Mouse (Mus musculus): Measurements from ENCODE around the gene Gab1. TPM values are rescaled to one million over a fixed set of nuclear protein-coding genes. Genes with fewer than 3 reads are reported as not detected.

Gab1 gene
- polyA plus RNA-seq, 1 experiment = 13.6 TPM

GRCm38 (mm10) chr8:80868006-80868702 lies 12.2 kb downstream of the Gab1 start:
- Histone ChIP-seq H3K4me3 (ENCODE audit: low read depth, low read length) (no peak overlapping the region), H3K36me3 (ENCODE audit: control insufficient read depth, insufficient read depth, low read length) (peaks cover 1% of the 10 kb centered on the region; the same call in 1 of the 2 replicates), H3K27ac (ENCODE audit: insufficient read depth, low read depth, low read length) (no peak overlapping the region), H3K4me1 (ENCODE audit: control insufficient read depth, insufficient read depth, insufficient read length, low read length) (peaks cover 26% of the 10 kb centered on the region), H3K27me3 (ENCODE audit: control insufficient read depth, insufficient read depth, low read length) (no peaks in the 10 kb centered on the region)
- 85% methylated on average over 12 of the region's 12 CpGs for WGBS
- TF ChIP-seq CTCF (IDR thresholded peaks at IDR 0.05; ENCODE audit: extremely low read depth, insufficient read length, insufficient replicate concordance, low read depth, low read length) (no peak), POLR2A (IDR thresholded peaks at IDR 0.05; ENCODE audit: low read depth, low read length) (no peak)

- peaks cover 1% of the 10 kb centered on the region; the same call in 1 of the 2 replicates for H3K36me3 ChIP-seq (ENCODE audit: control insufficient read depth, insufficient read depth, low read length)
- no peak overlapping the region for H3K4me3 ChIP-seq (ENCODE audit: low read depth, low read length)
- 39% methylated on average over 3 of the region's 3 CpGs for WGBS
- TF ChIP-seq CTCF (IDR thresholded peaks at IDR 0.05; ENCODE audit: extremely low read depth, insufficient read length, insufficient replicate concordance, low read depth, low read length) = no peak
- no peak for TF ChIP-seq POLR2A (IDR thresholded peaks at IDR 0.05; ENCODE audit: low read depth, low read length)
- peaks cover 23% of the 10 kb centered on the region for H3K4me1 ChIP-seq (ENCODE audit: control insufficient read depth, insufficient read depth, insufficient read length, low read length)
- no peaks in the 10 kb centered on the region for H3K27me3 ChIP-seq (ENCODE audit: control insufficient read depth, insufficient read depth, low read length)
- no peak overlapping the region for H3K27ac ChIP-seq (ENCODE audit: insufficient read depth, low read depth, low read length)
Observed at GRCm38 (mm10) chr8:80867598-80867997, 12.7 kb downstream of the Gab1 start.

- H3K27ac ChIP-seq (ENCODE audit: insufficient read depth, low read depth, low read length) = no peak overlapping the region
- WGBS = 72% methylated on average over 8 of the region's 8 CpGs
Observed at GRCm38 (mm10) chr8:80865181-80865784, 15.0 kb downstream of the Gab1 start.

GRCm38 (mm10) chr8:80863393-80863792 lies 16.9 kb downstream of the Gab1 start:
- Histone ChIP-seq H3K27ac (ENCODE audit: insufficient read depth, low read depth, low read length) (no peak overlapping the region), H3K36me3 (ENCODE audit: control insufficient read depth, insufficient read depth, low read length) (peaks cover 1% of the 10 kb centered on the region; the same call in 1 of the 2 replicates), H3K27me3 (ENCODE audit: control insufficient read depth, insufficient read depth, low read length) (no peaks in the 10 kb centered on the region), H3K4me1 (ENCODE audit: control insufficient read depth, insufficient read depth, insufficient read length, low read length) (peaks cover 11% of the 10 kb centered on the region), H3K4me3 (ENCODE audit: low read depth, low read length) (no peak overlapping the region)
- 23% methylated on average over 5 of the region's 5 CpGs for WGBS
- TF ChIP-seq CTCF (IDR thresholded peaks at IDR 0.05; ENCODE audit: extremely low read depth, insufficient read length, insufficient replicate concordance, low read depth, low read length) = no peak
- TF ChIP-seq POLR2A (IDR thresholded peaks at IDR 0.05; ENCODE audit: low read depth, low read length) = no peak

More at GRCm38 (mm10) chr8:80865181-80865784, 15.0 kb downstream of the Gab1 start:
- Histone ChIP-seq H3K27me3 (ENCODE audit: control insufficient read depth, insufficient read depth, low read length) (no peaks in the 10 kb centered on the region), H3K36me3 (ENCODE audit: control insufficient read depth, insufficient read depth, low read length) (peaks cover 1% of the 10 kb centered on the region; the same call in 1 of the 2 replicates), H3K4me1 (ENCODE audit: control insufficient read depth, insufficient read depth, insufficient read length, low read length) (peaks cover 14% of the 10 kb centered on the region), H3K4me3 (ENCODE audit: low read depth, low read length) (no peak overlapping the region)
- no peak for TF ChIP-seq POLR2A (IDR thresholded peaks at IDR 0.05; ENCODE audit: low read depth, low read length)
- no peak for TF ChIP-seq CTCF (IDR thresholded peaks at IDR 0.05; ENCODE audit: extremely low read depth, insufficient read length, insufficient replicate concordance, low read depth, low read length)

- Histone ChIP-seq H3K27me3 (ENCODE audit: control insufficient read depth, insufficient read depth, low read length) (no peaks in the 10 kb centered on the region), H3K27ac (ENCODE audit: insufficient read depth, low read depth, low read length) (no peak overlapping the region), H3K4me3 (ENCODE audit: low read depth, low read length) (no peak overlapping the region), H3K36me3 (ENCODE audit: control insufficient read depth, insufficient read depth, low read length) (no peaks in the 10 kb centered on the region), H3K4me1 (ENCODE audit: control insufficient read depth, insufficient read depth, insufficient read length, low read length) (peaks cover 18% of the 10 kb centered on the region)
- 98% methylated on average over 26 of the region's 26 CpGs for whole genome bisulfite sequencing
- TF ChIP-seq CTCF (IDR thresholded peaks at IDR 0.05; ENCODE audit: extremely low read depth, insufficient read length, insufficient replicate concordance, low read depth, low read length) (no peak), POLR2A (IDR thresholded peaks at IDR 0.05; ENCODE audit: low read depth, low read length) (no peak)
Observed at GRCm38 (mm10) chr8:80859180-80859775, 21.0 kb downstream of the Gab1 start.

GRCm38 (mm10) chr8:80857851-80858367 lies 22.4 kb downstream of the Gab1 start:
- no peaks in the 10 kb centered on the region for H3K27me3 ChIP-seq (ENCODE audit: control insufficient read depth, insufficient read depth, low read length)
- no peak overlapping the region for H3K4me3 ChIP-seq (ENCODE audit: low read depth, low read length)
- WGBS = 72% methylated on average over 12 of the region's 12 CpGs
- no peaks in the 10 kb centered on the region for H3K36me3 ChIP-seq (ENCODE audit: control insufficient read depth, insufficient read depth, low read length)
- peaks cover 15% of the 10 kb centered on the region for H3K4me1 ChIP-seq (ENCODE audit: control insufficient read depth, insufficient read depth, insufficient read length, low read length)
- peak overlapping the region; percentile 58 for H3K27ac ChIP-seq (ENCODE audit: insufficient read depth, low read depth, low read length)
- TF ChIP-seq POLR2A (IDR thresholded peaks at IDR 0.05; ENCODE audit: low read depth, low read length) (no peak), CTCF (IDR thresholded peaks at IDR 0.05; ENCODE audit: extremely low read depth, insufficient read length, insufficient replicate concordance, low read depth, low read length) (no peak)

- H3K27ac ChIP-seq (ENCODE audit: insufficient read depth, low read depth, low read length) = 0 out of 2 replicates have a peak overlapping the region, but pooled peaks have one; percentile 21
- H3K36me3 ChIP-seq (ENCODE audit: control insufficient read depth, insufficient read depth, low read length) = no peaks in the 10 kb centered on the region
- peaks cover 21% of the 10 kb centered on the region for H3K4me1 ChIP-seq (ENCODE audit: control insufficient read depth, insufficient read depth, insufficient read length, low read length)
- no peak for TF ChIP-seq CTCF (IDR thresholded peaks at IDR 0.05; ENCODE audit: extremely low read depth, insufficient read length, insufficient replicate concordance, low read depth, low read length)
- no peak overlapping the region for H3K4me3 ChIP-seq (ENCODE audit: low read depth, low read length)
- no peaks in the 10 kb centered on the region for H3K27me3 ChIP-seq (ENCODE audit: control insufficient read depth, insufficient read depth, low read length)
- 35% methylated on average over 3 of the region's 3 CpGs for WGBS
Observed at GRCm38 (mm10) chr8:80857128-80857527, 23.2 kb downstream of the Gab1 start.

Measured in small intestine, adult 2 months (tissue).